Mouse (Mus musculus) kidney, adult 18-20 months (tissue): Measurements from ENCODE around the gene Acsm2.
"Not testable (repeated sequence)": the region's sequence is repeated elsewhere in the genome, so short reads cannot be mapped to it uniquely, and the experiment has no call there.

ENCODE experiments used
- DNase-seq: peaks from one replicate; pipeline ENCODE4 v3.0.0; 2021

Gene Acsm2

GRCm38 (mm10) chr7:119554040-119554439 is at the start of gene Acsm2:
TSS of gene Acsm2 (plus strand) at chr7:119554340.
- no peak for DNase-seq

- peak; percentile 90 for DNase-seq
These were observed 43.0 kb upstream of the Acsm2 start for GRCm38 (mm10) chr7:119511143-119511542.

- DNase-seq: peak; percentile 82
These were observed 41.1 kb upstream of the Acsm2 start for GRCm38 (mm10) chr7:119513056-119513455.

GRCm38 (mm10) chr7:119515492-119516271 is 38.5 kb upstream of the Acsm2 start:
- peak; percentile 61 for DNase-seq

- DNase-seq: no peak
These were observed 37.9 kb upstream of the Acsm2 start for GRCm38 (mm10) chr7:119516272-119516558.

GRCm38 (mm10) chr7:119519163-119519562 is 35.0 kb upstream of the Acsm2 start, which contains the start of gene Acsm5:
TSS of gene Acsm5 (plus strand) at chr7:119519463.
- DNase-seq: no peak

GRCm38 (mm10) chr7:119519654-119520053 is 34.5 kb upstream of the Acsm2 start:
- peak; percentile 92 for DNase-seq

GRCm38 (mm10) chr7:119521816-119522215 is 32.3 kb upstream of the Acsm2 start:
- peak; percentile 83 for DNase-seq

- peak; percentile 60 for DNase-seq
These were observed 31.8 kb upstream of the Acsm2 start for GRCm38 (mm10) chr7:119522385-119522784.

GRCm38 (mm10) chr7:119523389-119523788 is 30.8 kb upstream of the Acsm2 start, which contains the start of gene Pdilt:
TSS of gene Pdilt (minus strand) at chr7:119523489.
- DNase-seq: no peak

- peak; percentile 76 for DNase-seq
These were observed 28.3 kb upstream of the Acsm2 start for GRCm38 (mm10) chr7:119525881-119526281.

- peak; percentile 38 for DNase-seq
These were observed 27.7 kb upstream of the Acsm2 start for GRCm38 (mm10) chr7:119526486-119526885.

- no peak for DNase-seq
These were observed 27.0 kb upstream of the Acsm2 start for GRCm38 (mm10) chr7:119527135-119527534.

- DNase-seq: no peak
These were observed 26.6 kb upstream of the Acsm2 start for GRCm38 (mm10) chr7:119527548-119527947.

- no peak for DNase-seq
These were observed 25.5 kb upstream of the Acsm2 start for GRCm38 (mm10) chr7:119528617-119529016.

- DNase-seq: no peak
These were observed 21.2 kb upstream of the Acsm2 start for GRCm38 (mm10) chr7:119532924-119533323.

GRCm38 (mm10) chr7:119534389-119534788 is 19.8 kb upstream of the Acsm2 start:
- DNase-seq: no peak

GRCm38 (mm10) chr7:119542445-119542844 is 11.7 kb upstream of the Acsm2 start:
- DNase-seq: no peak

GRCm38 (mm10) chr7:119545572-119545971 is 8.6 kb upstream of the Acsm2 start:
- DNase-seq: no peak

- no peak for DNase-seq
These were observed 3.5 kb upstream of the Acsm2 start for GRCm38 (mm10) chr7:119550471-119551222.

- DNase-seq: no peak
These were observed 5.8 kb downstream of the Acsm2 start for GRCm38 (mm10) chr7:119559789-119560451.

GRCm38 (mm10) chr7:119560452-119560835 is 6.3 kb downstream of the Acsm2 start:
- DNase-seq: no peak

- DNase-seq: no peak
These were observed 7.3 kb downstream of the Acsm2 start for GRCm38 (mm10) chr7:119561441-119561840.

- DNase-seq: not testable (repeated sequence)
These were observed 8.3 kb downstream of the Acsm2 start for GRCm38 (mm10) chr7:119562476-119562875.
